Mouse (Mus musculus) monocyte, adult 59 days (primary cell): ENCODE measurements around the gene Ttyh1. TPM values are rescaled to one million over a fixed set of nuclear protein-coding genes. Genes with fewer than 3 reads are reported as not detected.

Experiments used
- total RNA-seq, 2 experiments: library from RNA; stranded (reverse); gene quantifications; one replicate each; pipeline ENCODE4 v1.2.4; 2023

Gene Ttyh1
- total RNA-seq: not detected

GRCm38 (mm10) chr7:4119344-4119902 lies at the start of gene Ttyh1:
TSS of gene Ttyh1 (plus strand) at chr7:4119408.

GRCm38 (mm10) chr7:4136771-4137531 lies 17.7 kb downstream of the Ttyh1 start, which contains the start of gene Leng8:
TSS of gene Leng8 (plus strand) at chr7:4137039.

GRCm38 (mm10) chr7:4150059-4150541 lies 30.9 kb downstream of the Ttyh1 start, which contains the start of gene Leng9:
TSS of gene Leng9 (minus strand) at chr7:4150374.

GRCm38 (mm10) chr7:4164090-4164910 lies 45.1 kb downstream of the Ttyh1 start, which contains the start of gene Cdc42ep5:
TSS of gene Cdc42ep5 (minus strand) at chr7:4164860.

Other genes starting within 250 kb of the Ttyh1 start
- 10 to 100 TPM; 51.8 to 62.5 TPM for gene Gm14548, start 221.3 kb upstream of the Ttyh1 start, total RNA-seq
- 10 to 100 TPM; 67.7 to 86.9 TPM for gene Lilra6, start 203.9 kb upstream of the Ttyh1 start, total RNA-seq
- 100 to 1,000 TPM; 136 to 147 TPM for gene Lair1, start 56.2 kb upstream of the Ttyh1 start, total RNA-seq
- gene Leng8, start 17.6 kb downstream of the Ttyh1 start, total RNA-seq: 100 to 1,000 TPM; 344 to 351 TPM
- 10 to 100 TPM; 22.2 to 26.5 TPM for gene Leng9, start 31.0 kb downstream of the Ttyh1 start, total RNA-seq
- not detected for gene Cdc42ep5, start 45.5 kb downstream of the Ttyh1 start, total RNA-seq
- gene Lilra5, start 118.3 kb downstream of the Ttyh1 start, total RNA-seq: 10 to 100 TPM; 25.6 to 26.7 TPM
- gene Ncr1, start 218.3 kb downstream of the Ttyh1 start, total RNA-seq: not detected